Mouse (Mus musculus) MEL (cell line): ENCODE data around the gene Fbp2. TPM values are rescaled to one million over a fixed set of nuclear protein-coding genes. Genes with fewer than 3 reads are reported as not detected.

Experiments used
- DNase-seq: peaks from one replicate; pipeline ENCODE4 v3.0.0; 2011; ENCODE audit warnings: low read depth, low spot score
- H3K27ac ChIP-seq: 2 replicates; pipeline ENCODE4 v1.5.1; 2012; ENCODE audit warnings: low read depth, mild to moderate bottlenecking, control low read depth, low read length, moderate library complexity; ENCODE audit not compliant: control insufficient read depth
- H3K27me3 ChIP-seq, 2 experiments: fragments of 150-350 bp in 1 of 2; sonication (generic) in 1 of 2; 2 replicates each; pipeline ENCODE4 v1.6.1; 2012; ENCODE audit warnings: low read length in 2 of 2, mild to moderate bottlenecking in 2 of 2, improper control_type of control experiment in 1 of 2, moderate library complexity in 1 of 2; ENCODE audit not compliant: insufficient read depth in 2 of 2, control insufficient read depth in 1 of 2
- H3K36me3 ChIP-seq, 2 experiments: 2 replicates each; pipeline ENCODE4 v1.6.1; 2012 to 2014; ENCODE audit warnings: low read length in 2 of 2, improper control_type of control experiment in 1 of 2, inconsistent platforms in 1 of 2, mild to moderate bottlenecking in 1 of 2; ENCODE audit not compliant: insufficient read depth in 2 of 2, control insufficient read depth in 1 of 2
- H3K4me1 ChIP-seq, 2 experiments: fragments of 150-350 bp in 1 of 2; sonication (generic) in 1 of 2; 2 replicates each; pipeline ENCODE4 v1.6.1; 2012; ENCODE audit warnings: low read length in 2 of 2, improper control_type of control experiment in 1 of 2, mild to moderate bottlenecking in 1 of 2; ENCODE audit not compliant: insufficient read depth in 2 of 2, control insufficient read depth in 1 of 2
- H3K4me3 ChIP-seq, 2 experiments: fragments of 150-350 bp in 1 of 2; sonication (generic) in 1 of 2; 2 replicates each; pipeline ENCODE4 v1.5.1; 2012; ENCODE audit warnings: low read depth in 2 of 2, low read length in 2 of 2, mild to moderate bottlenecking in 2 of 2, moderate library complexity in 2 of 2, control low read depth in 1 of 2, improper control_type of control experiment in 1 of 2; ENCODE audit not compliant: control insufficient read depth in 1 of 2, insufficient read depth in 1 of 2
- H3K79me2 ChIP-seq: 2 replicates; pipeline ENCODE4 v1.6.1; 2012; ENCODE audit warnings: mild to moderate bottlenecking, low read length, moderate library complexity; ENCODE audit not compliant: control insufficient read depth, poor library complexity, insufficient read depth
- H3K9ac ChIP-seq: 2 replicates; pipeline ENCODE4 v1.6.1; 2012; ENCODE audit warnings: low read depth, mild to moderate bottlenecking, control low read depth, low read length, moderate library complexity; ENCODE audit not compliant: control insufficient read depth, poor library complexity, severe bottlenecking
- H3K9me3 ChIP-seq: fragments of 150-350 bp; sonication (generic); replicated peaks from 2 replicates; pipeline ENCODE4 v1.6.1; 2012; ENCODE audit warnings: mild to moderate bottlenecking, low read length, improper control_type of control experiment, moderate library complexity; ENCODE audit not compliant: insufficient read depth
- CTCF ChIP-seq, 3 experiments: IDR thresholded peaks in 2 of 3; conservative IDR thresholded peaks in 1 of 3; 2 replicates each; pipeline ENCODE4 v1.5.1; 2011 to 2012; ENCODE audit warnings: low read length in 3 of 3, low read depth in 2 of 3, mild to moderate bottlenecking in 2 of 3, improper control_type of control experiment in 1 of 3, inconsistent platforms in 1 of 3, mixed read lengths in 1 of 3, moderate library complexity in 1 of 3; ENCODE audit not compliant: control insufficient read depth in 1 of 3, insufficient read depth in 1 of 3, poor library complexity in 1 of 3, severe bottlenecking in 1 of 3
- E2F4 ChIP-seq: IDR thresholded peaks from 2 replicates; pipeline ENCODE4 v1.6.1; 2011; ENCODE audit warnings: low read depth, low read length, improper control_type of control experiment, borderline replicate concordance
- EP300 ChIP-seq, 2 experiments: IDR thresholded peaks; 2 replicates each; pipeline ENCODE4 v1.6.1; 2011; ENCODE audit warnings: improper control_type of control experiment in 2 of 2, low read length in 2 of 2, low read depth in 1 of 2, mild to moderate bottlenecking in 1 of 2
- GATA1 ChIP-seq: IDR thresholded peaks from 2 replicates; pipeline ENCODE4 v1.6.1; 2011; ENCODE audit warnings: low read depth, low read length, improper control_type of control experiment
- JUND ChIP-seq: IDR thresholded peaks from 2 replicates; pipeline ENCODE4 v1.6.1; 2011; ENCODE audit warnings: low read depth, mild to moderate bottlenecking, improper control_type of control experiment, low read length
- MAX ChIP-seq: IDR thresholded peaks from 2 replicates; pipeline ENCODE4 v1.6.1; 2011; ENCODE audit warnings: low read length, improper control_type of control experiment
- MEF2A ChIP-seq: IDR thresholded peaks from 2 replicates; pipeline ENCODE4 v1.6.1; 2014; ENCODE audit warnings: low read depth, mild to moderate bottlenecking, inconsistent platforms, low read length, improper control_type of control experiment; ENCODE audit not compliant: poor library complexity, insufficient replicate concordance, severe bottlenecking; ENCODE audit errors: extremely low read depth
- MXI1 ChIP-seq: IDR thresholded peaks from 2 replicates; pipeline ENCODE4 v1.6.1; 2011; ENCODE audit warnings: mild to moderate bottlenecking, low read depth, low read length, improper control_type of control experiment
- MYC ChIP-seq: IDR thresholded peaks from 2 replicates; pipeline ENCODE4 v1.6.1; 2011; ENCODE audit warnings: low read depth, mild to moderate bottlenecking, low read length, improper control_type of control experiment, moderate library complexity
- NELFE ChIP-seq: IDR thresholded peaks from 2 replicates; pipeline ENCODE4 v1.6.1; 2011; ENCODE audit warnings: low read depth, low read length, improper control_type of control experiment
- POLR2AphosphoS2 ChIP-seq: IDR thresholded peaks from 2 replicates; pipeline ENCODE4 v1.6.1; 2011; ENCODE audit warnings: low read length, improper control_type of control experiment
- POLR2AphosphoS5 ChIP-seq: IDR thresholded peaks from 2 replicates; pipeline ENCODE4 v1.6.1; 2012; ENCODE audit warnings: low read depth, borderline replicate concordance, mild to moderate bottlenecking, inconsistent platforms, low read length, moderate library complexity, mixed read lengths
- RCOR1 ChIP-seq: IDR thresholded peaks from 2 replicates; pipeline ENCODE4 v1.6.1; 2012; ENCODE audit warnings: low read depth, mild to moderate bottlenecking, inconsistent platforms, low read length, improper control_type of control experiment
- TAL1 ChIP-seq: IDR thresholded peaks from 2 replicates; pipeline ENCODE4 v1.6.1; 2012; ENCODE audit warnings: mild to moderate bottlenecking, inconsistent platforms, low read length, moderate library complexity, mixed read lengths
- USF1 ChIP-seq: IDR thresholded peaks from 2 replicates; pipeline ENCODE4 v1.6.1; 2014; ENCODE audit warnings: low read depth, mild to moderate bottlenecking, inconsistent platforms, low read length, improper control_type of control experiment, moderate library complexity
- USF2 ChIP-seq, 2 experiments: IDR thresholded peaks; 2 replicates each; pipeline ENCODE4 v1.6.1; 2011 to 2012; ENCODE audit warnings: improper control_type of control experiment in 2 of 2, low read length in 2 of 2, borderline replicate concordance in 1 of 2, inconsistent platforms in 1 of 2, low read depth in 1 of 2, mild to moderate bottlenecking in 1 of 2; ENCODE audit not compliant: insufficient read depth in 1 of 2
- ZC3H11A ChIP-seq: IDR thresholded peaks from 2 replicates; pipeline ENCODE4 v1.6.1; 2012; ENCODE audit warnings: low read depth, mild to moderate bottlenecking, inconsistent platforms, low read length, improper control_type of control experiment
- ZKSCAN1 ChIP-seq: IDR thresholded peaks from 2 replicates; pipeline ENCODE4 v1.6.1; 2012; ENCODE audit warnings: low read depth, mild to moderate bottlenecking, inconsistent platforms, low read length, improper control_type of control experiment, moderate library complexity
- ZMIZ1 ChIP-seq: IDR thresholded peaks from 2 replicates; pipeline ENCODE4 v1.6.1; 2012; ENCODE audit warnings: low read depth, mild to moderate bottlenecking, inconsistent platforms, low read length, improper control_type of control experiment, moderate library complexity
- polyA plus RNA-seq, 2 experiments: library from polyadenylated mRNA; stranded (reverse) in 1 of 2; unstranded in 1 of 2; fragments of >175 nt in 1 of 2; fragments of >200 nt in 1 of 2; gene quantifications; 2 replicates each; pipeline versions ENCODE4 v1.2.1 to v1.2.4; 2012; ENCODE audit warnings: low replicate concordance in 2 of 2, low read depth in 1 of 2; ENCODE audit not compliant: insufficient read length in 2 of 2, insufficient read depth in 1 of 2, missing spikeins in 1 of 2
- total RNA-seq: library from RNA; depleted of rRNA; stranded (reverse); fragments of 300-350 nt; gene quantifications from 2 replicates; pipeline ENCODE4 v1.2.3, GENCODE M21; 2012

The Fbp2 gene
- total and polyA plus RNA-seq, 3 experiments: 4.7 to 10.8 TPM; not detected in 1

- Histone ChIP-seq H3K36me3 (no peaks in the 10 kb centered on the region), H3K4me1 (no peaks in the 10 kb centered on the region), H3K9ac (no peak overlapping the region), H3K4me3 (no peak overlapping the region), H3K9me3 (no peaks in the 10 kb centered on the region), H3K27me3 (peaks cover 0 to 3% of the 10 kb centered on the region in 2 experiments; a peak in 1 of 4 replicates), H3K79me2 (no peaks in the 10 kb centered on the region), H3K27ac (no peak overlapping the region)
- TF ChIP-seq GATA1 (no peak), MEF2A (no peak), ZMIZ1 (no peak), MAX (no peak), TAL1 (no peak), MXI1 (no peak)
- no peak for DNase-seq
These were observed 42.9 kb upstream of the Fbp2 start for GRCm38 (mm10) chr13:62901139-62901538.

- Histone ChIP-seq H3K9me3 (no peaks in the 10 kb centered on the region), H3K27me3 (no peaks in the 10 kb centered on the region; a peak in 2 of 4 replicates), H3K79me2 (no peaks in the 10 kb centered on the region), H3K36me3 (no peaks in the 10 kb centered on the region), H3K4me1 (no peaks in the 10 kb centered on the region), H3K4me3 (no peak overlapping the region), H3K27ac (no peak overlapping the region), H3K9ac (no peak overlapping the region)
- TF ChIP-seq NELFE (no peak), E2F4 (no peak), ZC3H11A (no peak), POLR2AphosphoS2 (no peak), USF2 (IDR thresholded peaks at IDR 0.05; ENCODE audit: borderline replicate concordance in 1 of 2, insufficient read depth in 1 of 2, low read depth in 1 of 2, low read length in 2 of 2) (no peak), EP300 (IDR thresholded peaks at IDR 0.05; ENCODE audit: low read depth in 1 of 2, low read length in 2 of 2) (no peak), MYC (no peak), RCOR1 (no peak), ZKSCAN1 (no peak), CTCF (IDR thresholded peaks at IDR 0.05 in 2 of 3, conservative IDR thresholded peaks at IDR 0.05 in 1 of 3; ENCODE audit: control insufficient read depth in 1 of 3, insufficient read depth in 1 of 3, low read depth in 2 of 3, low read length in 3 of 3, poor library complexity in 1 of 3, severe bottlenecking in 1 of 3) (no peak), MXI1 (no peak), POLR2AphosphoS5 (no peak), JUND (no peak), GATA1 (no peak), USF1 (no peak)
- no peak for DNase-seq
These were observed 39.9 kb upstream of the Fbp2 start for GRCm38 (mm10) chr13:62897927-62898646.
